Mouse (Mus musculus) liver, embryonic 14.5 days (tissue): ENCODE results near the gene Samd8.

Experiments used
- CTCF ChIP-seq: IDR thresholded peaks from 2 replicates; pipeline ENCODE4 v1.5.1; 2016; ENCODE audit warnings: antibody characterized with exemption, low read depth, control low read depth
- EP300 ChIP-seq: IDR thresholded peaks from 2 replicates; pipeline ENCODE4 v1.6.1; 2016; ENCODE audit warnings: antibody characterized with exemption, low read depth

- no peak for TF ChIP-seq CTCF
- no peak for TF ChIP-seq EP300
These were observed 5.2 kb upstream of the Samd8 start for GRCm38 (mm10) chr14:21745149-21745548.
